Mouse (Mus musculus) neural tube, embryonic 10.5 days (tissue): ENCODE measurements around the gene Babam2.

ENCODE experiments used
- DNase-seq: peaks from one replicate; pipeline ENCODE4 v3.0.0-alpha.2; 2017; ENCODE audit warnings: low spot score; ENCODE audit errors: extremely low spot score

Babam2 gene

GRCm38 (mm10) chr5:31713841-31714264 is 16.4 kb downstream of the Babam2 start:
- DNase-seq: no peak

DNA sequence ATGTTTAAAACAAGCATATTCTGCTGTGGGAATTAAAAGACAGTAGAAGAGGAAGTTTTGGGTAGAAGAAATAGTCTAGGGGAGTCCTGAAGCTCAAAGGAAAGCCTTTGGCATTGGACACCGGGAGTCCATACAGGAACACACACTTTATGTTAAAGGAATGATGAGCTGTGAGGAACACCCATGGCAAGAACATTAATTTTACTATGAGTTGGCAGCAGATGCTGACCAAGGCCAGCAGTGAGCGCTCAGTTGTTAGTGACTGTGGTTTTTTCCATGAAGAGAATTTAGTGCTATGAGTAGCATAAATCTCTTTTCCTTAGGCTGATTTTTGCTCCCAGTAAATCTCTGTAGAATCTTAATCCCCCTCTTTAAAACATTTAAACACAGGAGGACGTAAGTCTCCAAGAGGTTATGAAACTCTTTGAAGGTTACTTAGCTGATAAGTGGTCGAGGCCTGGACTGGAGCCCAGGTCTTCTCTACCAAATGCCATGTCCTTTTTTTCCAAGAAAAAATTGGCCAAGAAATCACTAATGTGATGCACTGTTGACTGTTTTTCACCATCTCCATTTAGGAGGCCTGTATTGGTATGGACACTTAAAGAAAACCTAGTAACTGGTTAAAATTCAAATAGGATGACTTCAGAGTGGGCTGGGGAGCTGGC is 18.1 kb downstream of the Babam2 start:
- DNase-seq: no peak

DNA sequence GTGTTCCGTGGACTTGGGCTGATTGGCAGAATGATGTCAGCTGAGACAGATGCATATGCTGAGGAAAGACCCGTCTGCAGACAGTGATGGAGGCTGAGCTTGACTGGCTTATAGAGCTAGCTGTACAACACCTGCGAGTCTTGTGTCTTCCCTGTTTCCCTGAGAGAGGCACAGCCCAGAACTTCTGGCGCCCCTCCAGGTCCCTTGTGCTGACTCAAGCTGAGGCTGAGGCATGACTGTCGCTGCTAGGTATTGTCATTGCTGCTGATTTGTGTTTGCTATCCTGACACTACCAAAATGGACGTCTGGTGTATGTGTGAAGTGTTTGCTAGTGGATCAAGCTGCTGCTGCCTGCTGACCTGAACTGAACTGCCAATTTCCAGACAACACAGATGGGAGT is 27.0 kb downstream of the Babam2 start:
- no peak for DNase-seq

- DNase-seq: no peak
These were observed 28.4 kb downstream of the Babam2 start for GRCm38 (mm10) chr5:31725885-31726284.

DNA sequence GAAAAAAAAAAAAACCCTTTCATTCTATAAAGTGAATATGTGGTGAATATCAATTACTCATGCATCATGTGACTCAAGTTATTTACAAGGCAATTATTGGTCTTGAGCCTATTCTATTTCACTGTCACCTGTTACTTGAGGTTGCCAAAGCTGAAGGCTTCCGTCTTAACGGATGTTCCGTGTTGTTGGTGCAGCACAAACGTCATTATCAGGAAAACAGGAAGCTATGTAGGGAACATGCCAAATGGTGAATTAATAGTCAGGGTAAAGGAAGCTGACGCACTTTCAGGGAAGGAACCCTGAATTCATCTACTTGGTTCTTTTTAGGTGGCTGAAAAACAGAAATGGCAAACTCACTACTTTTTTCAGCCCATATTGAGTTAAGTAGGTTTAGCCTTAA is 30.0 kb downstream of the Babam2 start:
- no peak for DNase-seq

- no peak for DNase-seq
These were observed 35.3 kb downstream of the Babam2 start for GRCm38 (mm10) chr5:31732644-31733338.

DNA sequence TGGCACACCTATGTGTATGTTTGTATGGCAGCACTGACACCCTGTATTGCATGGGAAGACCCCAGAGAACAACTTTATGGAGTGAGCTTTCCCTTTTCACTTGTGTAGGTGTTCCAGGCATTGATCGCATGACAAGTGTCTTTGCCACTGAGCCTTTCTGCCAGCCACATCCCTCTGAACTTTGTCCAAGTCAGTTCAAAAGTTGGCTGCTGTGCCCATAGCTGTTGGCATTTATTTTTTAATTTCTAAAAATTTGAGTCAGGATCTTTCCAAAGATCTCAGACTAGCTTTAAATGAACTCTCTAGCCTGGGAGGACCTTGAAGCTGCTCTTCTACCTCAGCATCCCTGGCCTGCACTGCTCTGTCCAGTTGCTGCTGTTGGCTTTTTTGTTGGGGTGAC is 44.4 kb downstream of the Babam2 start:
- DNase-seq: no peak

DNA sequence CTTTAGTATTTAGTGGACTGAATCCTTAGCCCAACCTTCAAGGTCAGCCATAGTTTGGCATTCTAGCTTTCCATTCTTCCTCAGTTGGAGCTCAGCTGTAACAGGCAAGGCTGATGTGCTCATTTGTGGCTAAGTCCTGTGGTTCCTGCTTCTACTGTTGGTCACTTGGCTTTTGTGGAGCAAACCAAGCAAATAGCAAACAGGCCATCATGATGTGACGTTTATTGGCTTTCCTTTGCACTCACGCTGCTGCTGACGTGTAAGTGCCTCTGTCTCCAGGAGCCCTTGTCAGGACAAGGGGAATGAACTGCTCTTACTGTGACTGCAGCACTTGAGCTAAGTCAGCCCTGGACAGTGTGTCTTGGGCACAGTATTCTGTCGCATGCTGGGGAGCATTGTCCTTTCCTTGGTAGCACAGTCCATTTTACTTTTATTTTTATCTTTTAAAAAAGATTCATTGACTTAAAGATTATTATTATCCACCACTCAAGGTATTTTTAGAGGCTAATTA is 45.1 kb downstream of the Babam2 start:
- DNase-seq: no peak

DNA sequence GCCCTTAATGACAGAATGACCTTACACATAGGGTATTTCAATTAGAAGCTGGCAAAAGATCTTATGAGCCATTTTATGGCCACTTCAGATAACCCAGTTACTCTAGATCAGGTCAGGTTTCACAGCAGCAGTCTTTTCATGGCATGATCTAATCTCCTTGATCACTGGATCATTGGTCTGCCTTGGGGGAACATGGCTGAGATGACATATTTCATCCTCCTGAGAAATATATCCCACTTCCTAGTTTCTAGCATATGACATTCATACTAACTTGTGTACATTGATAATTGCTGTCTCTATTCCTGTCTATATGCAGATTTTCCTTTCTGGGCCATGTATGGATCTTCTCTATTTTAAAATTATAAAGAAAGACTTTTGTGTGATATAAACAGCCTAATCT is 51.9 kb downstream of the Babam2 start:
- no peak for DNase-seq

DNA sequence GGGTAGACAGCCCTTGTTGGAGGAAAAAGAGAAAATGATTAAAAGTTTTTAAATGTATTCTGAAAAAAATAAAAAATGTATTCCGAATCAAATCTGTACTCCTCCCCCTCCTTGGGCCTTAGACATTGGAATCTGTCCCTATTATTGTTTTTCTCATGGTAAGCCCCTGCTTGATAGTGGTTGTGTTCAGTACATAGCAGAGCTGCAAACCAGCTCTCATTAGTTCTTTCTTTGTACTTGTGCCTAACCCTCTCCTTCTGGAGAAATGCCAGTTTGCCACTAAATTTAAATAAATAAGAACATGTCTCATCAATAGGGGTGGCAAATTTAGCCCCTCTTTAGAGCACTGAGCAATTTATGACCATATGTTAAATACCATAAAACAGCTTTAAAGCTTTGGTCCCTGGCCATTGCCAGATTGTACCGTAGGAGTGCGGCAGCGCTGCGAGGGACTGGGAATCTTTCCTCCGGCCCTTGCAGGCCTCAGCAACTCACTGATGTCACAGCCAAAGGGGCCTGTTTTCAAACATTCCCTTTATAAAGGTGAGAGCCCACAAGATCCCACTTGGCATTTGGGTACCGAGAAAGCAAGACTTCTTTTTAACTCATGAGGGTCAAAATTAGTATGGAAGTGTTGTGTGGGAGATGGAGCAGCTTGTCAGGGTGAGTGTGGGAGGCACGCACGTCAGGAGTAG is 52.9 kb downstream of the Babam2 start:
- DNase-seq: no peak

GRCm38 (mm10) chr5:31750955-31751354 is 53.5 kb downstream of the Babam2 start:
- DNase-seq: no peak

GRCm38 (mm10) chr5:31754634-31755033 is 57.1 kb downstream of the Babam2 start:
- no peak for DNase-seq

- no peak for DNase-seq
These were observed 57.8 kb downstream of the Babam2 start for GRCm38 (mm10) chr5:31755255-31755654.

DNA sequence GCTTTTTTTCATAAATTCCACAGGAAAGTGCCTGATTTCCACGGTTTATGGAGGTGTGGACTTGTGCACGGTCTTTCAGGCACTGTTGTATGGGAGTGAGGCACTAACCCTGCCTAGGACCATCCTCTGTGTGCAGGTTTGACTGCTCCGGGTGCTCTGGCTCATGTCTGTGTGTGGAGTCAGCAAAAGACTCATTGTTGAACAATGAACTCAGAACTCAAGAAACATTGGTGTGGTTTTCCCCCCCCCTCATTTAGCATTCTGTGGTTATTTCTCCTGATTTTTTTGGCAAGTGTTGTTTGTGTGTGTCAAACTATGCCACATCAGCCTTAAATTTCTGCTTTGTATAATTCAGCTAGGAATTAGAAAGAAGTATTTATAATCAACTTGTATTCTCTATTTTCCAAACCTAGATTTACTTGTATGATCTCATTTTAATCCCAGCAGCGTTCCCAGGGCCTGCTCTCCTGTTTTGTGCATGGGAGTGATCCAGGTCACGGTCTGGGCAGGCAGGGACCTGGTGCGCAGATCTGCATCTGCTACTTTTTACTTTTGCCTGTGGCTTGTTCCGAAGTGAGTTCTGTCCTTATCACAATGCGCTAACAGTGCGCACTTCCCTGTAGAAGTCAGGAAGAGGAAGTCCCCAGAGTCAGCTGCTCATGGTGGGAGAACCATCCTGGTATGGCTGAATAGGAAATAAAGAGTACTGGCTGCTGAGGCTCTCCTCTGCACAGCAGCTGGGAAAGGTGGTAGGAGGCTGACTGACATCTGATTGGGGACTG is 61.0 kb downstream of the Babam2 start:
- no peak for DNase-seq

DNA sequence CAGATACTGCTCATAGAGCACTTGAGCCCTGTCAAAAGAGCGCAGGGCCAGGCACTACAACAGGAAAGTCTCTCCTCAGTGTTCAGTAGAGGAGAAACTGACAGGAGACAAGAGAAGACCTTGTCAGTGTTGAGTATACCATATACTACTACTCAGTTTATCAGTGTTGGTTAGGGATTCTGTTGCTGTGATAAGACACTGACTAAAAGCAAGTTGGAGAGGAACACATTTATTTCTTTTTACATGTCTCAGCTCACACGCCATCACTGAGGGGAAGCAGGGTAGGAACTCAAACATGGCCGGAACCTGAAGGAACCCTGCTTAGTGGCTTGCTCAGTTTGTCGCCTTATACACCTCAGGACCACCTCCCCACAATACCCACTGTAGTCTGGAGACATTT is 64.4 kb downstream of the Babam2 start:
- DNase-seq: no peak

GRCm38 (mm10) chr5:31762773-31763172 is 65.3 kb downstream of the Babam2 start:
- no peak for DNase-seq

- DNase-seq: no peak
These were observed 68.3 kb downstream of the Babam2 start for GRCm38 (mm10) chr5:31765824-31766223.

- no peak for DNase-seq
These were observed 69.5 kb downstream of the Babam2 start for GRCm38 (mm10) chr5:31766841-31767542.

GRCm38 (mm10) chr5:31771486-31771885 is 74.0 kb downstream of the Babam2 start:
- no peak for DNase-seq

DNA sequence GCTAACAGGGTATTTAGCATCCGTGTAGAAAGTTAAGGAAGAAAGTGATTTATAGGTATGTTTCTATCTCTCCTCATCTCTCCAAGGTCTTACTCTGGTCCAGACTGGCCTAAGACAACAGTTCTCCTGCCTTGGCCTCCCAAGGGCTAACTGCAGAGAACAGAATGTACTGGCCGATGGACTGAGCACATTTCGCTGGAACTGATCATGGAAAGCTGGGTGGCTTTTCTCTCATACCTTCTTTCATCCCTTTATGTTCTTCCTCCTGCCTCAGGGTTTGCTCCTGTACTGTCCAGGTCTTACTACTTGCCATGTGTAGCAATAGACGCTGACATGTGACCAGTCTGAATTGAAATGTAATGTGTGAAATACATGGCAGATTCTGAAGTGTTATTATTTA is 74.4 kb downstream of the Babam2 start:
- DNase-seq: no peak

GRCm38 (mm10) chr5:31774976-31775375 is 77.5 kb downstream of the Babam2 start:
- DNase-seq: no peak
